Mouse (Mus musculus): ENCODE measurements around the gene Tmem213.
A peak's percentile ranks its signal among the peaks of the same experiment; 100 is the strongest.

Tmem213 gene

DNA sequence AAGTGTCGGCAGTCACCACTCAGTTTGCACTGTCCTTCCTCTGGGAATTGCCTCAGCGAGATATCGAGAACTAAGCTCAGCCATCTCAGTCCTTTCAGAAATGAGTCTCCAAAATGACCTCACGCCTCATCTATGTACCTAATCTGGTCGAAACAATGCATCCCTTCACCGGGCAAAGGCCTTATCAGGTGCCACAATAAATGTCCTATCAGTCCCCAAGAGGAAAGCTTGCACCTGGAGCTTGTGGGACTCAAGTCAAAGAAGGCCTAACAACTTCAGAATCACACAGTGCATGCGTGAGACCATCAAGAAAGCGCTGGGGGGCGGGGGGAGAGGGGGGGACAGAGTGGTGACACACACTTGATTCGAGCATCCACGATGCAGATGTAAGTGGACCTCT lies 43.2 kb downstream of the Tmem213 start:
- no peak for DNase-seq (ENCODE audit: low read depth, low spot score)

DNA sequence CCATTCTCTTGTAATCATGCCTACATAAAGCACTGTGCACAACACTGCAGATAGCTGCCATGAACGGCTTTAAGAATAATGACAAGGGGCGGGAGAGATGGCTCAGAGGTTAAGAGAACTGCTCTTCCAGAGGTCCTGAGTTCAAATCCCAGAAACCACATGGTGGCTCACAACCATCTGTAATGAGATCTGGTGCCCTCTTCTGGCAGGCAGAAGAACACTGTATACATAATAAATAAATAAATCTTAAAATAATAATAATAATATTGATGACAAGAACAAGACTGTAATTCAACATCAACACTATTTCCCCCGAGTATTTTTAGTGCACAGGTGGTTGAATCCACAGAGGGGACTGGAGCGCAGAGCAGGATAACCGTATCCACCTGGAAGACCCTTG lies 47.1 kb downstream of the Tmem213 start:
- no peak for DNase-seq (ENCODE audit: low read depth, low spot score)

DNA sequence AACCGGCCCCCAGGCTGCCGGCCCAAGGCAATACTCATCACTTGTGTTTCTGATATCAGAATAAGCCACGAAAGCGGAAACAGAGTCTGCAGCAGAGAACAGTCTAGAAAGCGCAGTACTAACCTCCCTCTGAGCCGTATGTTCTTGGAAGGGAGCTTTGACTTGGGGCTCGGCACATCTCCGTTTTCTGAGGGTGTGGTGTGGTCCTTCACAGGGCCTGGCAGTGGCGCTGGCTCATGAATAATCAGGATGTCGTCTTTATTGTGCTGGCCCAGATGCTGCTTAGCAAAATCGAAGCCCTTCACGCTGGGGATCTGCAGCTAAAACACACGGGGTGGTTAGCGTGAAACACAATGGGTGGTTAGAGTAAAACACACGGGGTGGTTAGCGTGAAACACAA lies 48.9 kb downstream of the Tmem213 start:
- DNase-seq (ENCODE audit: low read depth, low spot score): peak; percentile 57

DNA sequence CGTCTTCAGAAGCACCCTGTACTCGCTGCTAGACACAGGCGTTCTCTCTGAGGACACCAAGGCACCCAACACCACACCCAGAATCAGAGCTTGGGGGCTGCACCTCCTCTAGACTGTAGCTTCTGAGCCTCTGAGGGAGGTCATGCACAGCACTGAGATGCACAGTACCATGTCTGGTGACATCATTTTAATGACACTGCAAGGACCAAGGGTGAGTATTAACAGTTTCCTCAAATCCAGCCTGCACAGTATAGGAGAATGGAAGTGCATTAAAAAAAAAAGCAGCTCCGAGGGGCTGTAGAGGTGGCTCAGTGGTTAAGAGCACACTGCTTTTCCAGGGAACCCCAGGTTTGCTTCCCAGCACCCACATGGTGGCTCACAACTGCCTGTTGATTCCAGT lies 50.5 kb downstream of the Tmem213 start:
- DNase-seq (ENCODE audit: low read depth, low spot score): no peak

DNA sequence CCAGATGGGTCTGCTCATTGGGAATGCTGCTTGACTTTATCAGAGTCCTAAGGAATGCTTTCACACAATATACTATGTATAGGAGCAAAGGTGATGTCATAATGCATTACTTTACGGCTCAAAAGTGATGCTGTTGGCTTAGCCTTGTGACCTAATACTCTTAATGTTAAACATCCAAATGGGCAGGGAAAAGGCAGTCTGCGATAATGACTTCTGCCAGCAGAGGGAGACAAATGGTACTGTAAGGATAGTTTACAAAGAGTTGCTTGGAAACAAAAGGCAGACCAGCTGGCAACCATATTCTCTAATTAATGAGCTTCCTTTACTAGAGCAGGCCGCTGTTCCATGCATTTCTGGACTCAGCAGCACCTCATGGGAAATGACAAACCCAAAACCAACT lies 51.0 kb downstream of the Tmem213 start:
- DNase-seq (ENCODE audit: low read depth, low spot score): peak; percentile 84

DNA sequence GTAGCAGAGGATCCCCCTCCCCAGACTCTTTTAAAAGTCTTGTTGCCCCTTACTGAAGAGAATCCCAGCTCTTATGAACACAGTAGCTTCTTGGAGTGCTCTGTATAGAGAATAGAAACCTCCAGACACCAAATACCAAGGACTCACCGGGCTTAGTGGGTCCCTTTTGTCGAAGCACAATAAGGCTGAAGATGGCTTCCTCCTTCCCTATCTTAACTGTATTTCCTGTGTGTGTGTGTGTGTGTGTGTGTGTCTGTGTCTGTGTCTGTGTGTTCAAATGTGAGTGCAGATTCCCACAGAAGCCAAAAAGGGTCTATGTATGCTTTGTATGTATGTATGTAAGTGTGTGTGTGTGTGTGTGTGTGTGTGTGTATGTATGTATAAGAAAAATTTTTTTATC lies 51.5 kb downstream of the Tmem213 start:
- no peak for DNase-seq (ENCODE audit: low read depth, low spot score)

DNA sequence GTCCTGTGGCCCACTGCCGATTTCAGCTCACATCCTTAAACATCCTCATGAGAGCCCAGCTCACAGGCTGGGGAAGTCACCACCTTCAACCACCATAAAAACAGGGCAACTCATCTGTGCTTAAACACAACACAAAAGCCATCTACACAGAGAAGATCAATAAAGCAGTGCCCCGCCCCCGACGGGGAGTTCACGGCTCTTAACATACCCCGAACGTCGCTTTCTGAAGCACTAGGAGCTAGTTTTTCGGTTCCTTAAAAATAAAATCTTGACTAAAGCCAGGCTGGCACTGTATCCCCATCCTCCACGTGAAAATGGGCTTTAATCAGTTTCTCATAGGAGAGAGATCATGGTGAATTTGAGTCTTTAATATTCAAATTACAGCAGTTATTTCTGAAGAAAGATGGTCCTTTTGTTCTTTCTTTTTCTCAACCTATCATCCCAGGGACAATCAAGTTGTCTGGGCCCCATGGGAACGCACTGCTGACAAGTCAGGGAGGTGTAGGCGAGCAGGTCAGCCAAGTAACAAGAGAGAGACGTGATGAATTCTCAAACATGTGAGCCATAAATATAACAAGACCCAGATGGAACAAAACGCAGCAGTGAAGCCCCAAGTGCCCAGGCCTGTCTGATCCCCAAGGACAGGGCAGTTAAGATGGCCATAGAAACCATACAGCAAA lies 53.9 kb downstream of the Tmem213 start:
- DNase-seq (ENCODE audit: low read depth, low spot score): no peak

DNA sequence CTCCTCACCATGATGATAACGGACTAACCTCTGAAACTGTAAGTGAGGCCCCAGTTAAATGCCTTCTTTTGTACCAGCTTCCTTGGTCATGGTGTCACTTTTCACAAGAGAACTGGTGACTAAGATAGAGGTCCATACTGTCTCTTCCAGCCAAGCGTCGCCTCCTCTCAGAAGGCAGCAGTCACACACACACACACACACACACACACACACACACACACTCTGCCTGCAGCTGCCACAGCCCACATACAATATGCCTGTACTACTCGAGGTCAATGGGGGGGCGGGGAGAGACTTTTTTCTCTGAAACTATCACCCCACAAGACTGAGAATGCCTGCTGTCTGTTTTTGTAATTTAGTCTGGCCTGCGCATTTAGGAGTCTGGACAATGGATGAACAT lies 55.6 kb downstream of the Tmem213 start:
- DNase-seq (ENCODE audit: low read depth, low spot score): no peak

DNA sequence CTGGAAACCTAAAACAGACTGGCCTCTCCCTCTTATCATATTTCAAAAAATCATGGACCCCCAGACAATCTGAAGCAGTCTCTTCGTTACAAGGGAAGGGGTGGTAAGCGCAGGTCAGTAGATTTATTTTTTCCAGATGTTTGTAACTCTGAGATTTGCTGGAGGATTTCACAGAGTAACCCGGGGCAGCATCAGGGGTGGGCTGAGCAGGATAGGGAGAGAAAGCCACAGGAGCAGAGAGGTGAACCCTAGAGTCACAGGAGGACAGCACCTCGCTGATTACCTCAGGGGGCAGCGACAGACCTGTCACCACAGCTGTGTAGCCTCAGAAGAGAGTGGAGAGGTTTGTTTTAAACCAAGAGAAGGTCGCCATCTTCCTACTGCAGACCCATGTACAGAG lies 56.3 kb downstream of the Tmem213 start:
- no peak for DNase-seq (ENCODE audit: low read depth, low spot score)
